Mouse (Mus musculus) embryo, embryonic 10.5 days (tissue): ENCODE measurements around the gene Slc8a1.

Experiments
- DNase-seq: peaks from one replicate; pipeline ENCODE4 v3.0.0-alpha.2; 2015; ENCODE audit warnings: low spot score

Gene Slc8a1

DNA sequence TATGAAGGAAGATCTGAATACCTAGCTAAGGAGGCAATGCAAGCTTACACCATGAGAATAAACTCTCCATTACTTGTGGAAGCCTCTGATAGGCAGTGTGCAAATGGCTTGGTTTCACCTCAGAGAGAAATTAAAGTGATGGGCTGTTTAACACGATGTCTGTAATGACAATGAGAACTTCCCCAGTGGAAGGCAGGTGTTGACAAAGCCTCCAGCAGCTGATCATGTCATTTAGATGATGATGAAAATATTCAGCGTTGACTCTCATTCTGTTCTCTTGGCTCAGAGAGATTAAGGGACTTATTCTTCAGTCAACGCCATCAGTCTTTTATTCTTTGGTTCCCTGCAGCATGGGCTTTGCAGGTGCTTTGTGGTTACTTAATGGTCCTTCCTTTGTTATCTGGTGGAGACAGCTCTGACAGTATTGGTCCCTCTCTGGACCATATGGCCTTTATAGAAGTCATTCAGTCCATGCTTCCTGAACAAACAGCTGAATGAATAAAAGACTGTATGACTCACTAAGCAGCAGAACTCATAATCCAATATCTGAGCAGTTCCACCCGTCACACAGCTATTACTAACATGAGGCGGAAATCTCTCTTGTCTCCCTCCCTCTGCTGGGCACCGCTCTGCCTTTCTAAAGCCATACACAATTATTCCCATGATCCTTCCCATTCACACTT is 184.0 kb downstream of the Slc8a1 start:
- no peak for DNase-seq

DNA sequence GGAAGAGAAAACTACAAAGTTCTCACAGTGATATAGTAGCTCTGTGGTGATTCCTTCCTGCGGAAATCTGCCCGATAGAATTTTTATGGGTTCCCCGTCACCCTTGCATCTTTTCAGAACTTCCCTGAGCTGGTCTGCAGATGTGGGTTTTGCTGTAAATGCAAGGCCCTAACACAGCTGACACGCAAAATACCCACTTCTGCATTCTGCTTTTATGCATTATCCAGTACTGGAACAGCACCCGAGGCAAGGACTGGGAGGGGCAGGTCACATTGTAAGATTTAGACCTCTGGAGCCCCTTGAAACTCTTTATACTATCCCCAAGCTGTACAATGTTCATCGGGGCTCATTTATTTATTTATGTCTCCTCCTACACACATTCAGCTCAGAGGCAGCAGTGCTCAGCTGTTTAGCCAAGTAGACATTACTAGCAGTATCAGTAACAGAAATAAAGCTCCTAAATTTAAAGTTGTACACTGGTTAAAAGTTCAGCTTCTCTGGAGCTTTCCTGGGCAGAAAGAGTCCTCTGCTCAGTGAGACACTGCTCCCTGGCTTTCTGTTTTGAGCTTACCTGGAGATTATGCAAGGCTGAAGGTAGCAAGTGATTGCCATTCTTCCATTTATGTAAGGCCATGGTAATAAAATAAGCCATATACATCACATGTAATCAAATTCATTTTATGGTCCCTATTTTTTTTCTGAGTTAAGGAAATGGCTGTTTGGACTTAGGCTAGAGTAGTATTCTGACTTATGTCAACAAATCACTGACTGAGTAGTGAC is 186.1 kb downstream of the Slc8a1 start:
- no peak for DNase-seq

DNA sequence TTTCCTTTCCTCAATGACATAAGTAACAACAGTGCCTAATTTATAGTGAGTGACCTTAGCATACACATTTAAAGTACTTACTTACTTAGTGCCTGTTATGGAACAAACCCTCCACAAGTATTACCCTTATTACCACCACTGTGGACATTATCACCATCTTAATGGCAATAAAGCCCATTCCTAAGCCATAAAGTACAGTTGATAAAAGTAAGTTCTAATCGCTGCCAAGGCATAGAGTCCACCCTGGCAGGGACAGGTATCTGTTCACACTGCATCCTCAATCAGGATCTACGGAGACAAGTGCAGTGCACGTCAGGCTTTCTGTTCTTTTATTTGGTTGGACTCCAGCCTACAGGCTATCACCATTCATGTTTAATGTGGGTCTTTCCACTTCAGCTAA is 187.3 kb downstream of the Slc8a1 start:
- no peak for DNase-seq

DNA sequence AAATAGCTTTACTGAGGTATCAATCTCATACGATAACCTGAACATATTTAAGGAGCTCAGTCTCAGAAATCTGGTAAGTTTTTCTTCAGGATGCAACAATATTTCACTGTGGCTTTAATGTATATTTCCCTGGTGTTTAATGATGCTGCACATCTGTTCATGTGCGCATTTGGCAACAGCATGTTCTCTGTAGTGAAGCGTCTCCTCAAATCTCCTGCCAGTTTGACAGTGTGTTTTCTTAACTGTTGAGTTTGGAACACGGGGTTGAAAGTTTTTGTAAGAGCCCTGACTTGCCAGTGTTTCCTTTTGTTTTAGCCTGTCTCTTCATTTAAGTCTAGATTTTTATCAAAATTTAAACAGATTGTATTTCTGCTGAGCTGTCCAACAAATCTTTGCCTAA is 190.2 kb downstream of the Slc8a1 start:
- no peak for DNase-seq

DNA sequence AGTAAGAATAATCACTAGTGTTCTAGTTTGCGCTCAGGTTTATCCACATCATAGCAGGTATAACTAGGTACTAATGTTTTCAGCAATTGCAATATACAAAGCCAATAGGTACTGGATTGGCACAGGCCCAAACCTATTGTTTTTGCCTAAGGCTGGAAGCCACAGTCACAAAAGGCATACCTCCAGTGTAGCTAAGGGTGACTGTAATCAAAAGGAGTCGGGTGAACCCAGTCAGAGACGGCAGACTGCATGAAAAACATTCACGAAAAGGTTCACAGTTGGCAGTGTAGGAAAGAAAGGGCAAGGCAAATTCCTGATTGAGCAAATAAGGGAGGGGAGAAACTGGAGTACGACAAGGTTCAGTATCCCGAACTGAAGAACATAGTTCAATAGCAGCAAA is 191.7 kb downstream of the Slc8a1 start:
- DNase-seq, result no peak

DNA sequence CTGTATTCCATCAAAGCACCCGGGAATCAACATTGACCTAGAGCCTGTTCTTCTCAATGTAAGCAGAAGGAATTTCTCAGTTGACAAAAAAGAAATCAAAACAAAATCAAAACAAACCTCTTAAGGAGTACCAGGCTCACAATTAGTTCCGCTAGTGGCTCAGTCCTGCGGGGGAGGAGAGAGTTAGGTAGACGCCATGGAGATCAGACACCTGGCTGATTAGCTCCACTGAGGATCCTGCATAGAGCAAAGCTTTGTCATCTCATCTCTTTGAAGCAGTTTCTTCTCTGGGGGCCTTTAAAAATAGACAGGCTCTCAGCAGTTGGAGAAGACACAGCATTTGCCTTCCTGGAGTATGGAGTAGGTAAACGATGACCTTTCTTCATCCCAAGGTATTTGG is 192.2 kb downstream of the Slc8a1 start:
- no peak for DNase-seq

DNA sequence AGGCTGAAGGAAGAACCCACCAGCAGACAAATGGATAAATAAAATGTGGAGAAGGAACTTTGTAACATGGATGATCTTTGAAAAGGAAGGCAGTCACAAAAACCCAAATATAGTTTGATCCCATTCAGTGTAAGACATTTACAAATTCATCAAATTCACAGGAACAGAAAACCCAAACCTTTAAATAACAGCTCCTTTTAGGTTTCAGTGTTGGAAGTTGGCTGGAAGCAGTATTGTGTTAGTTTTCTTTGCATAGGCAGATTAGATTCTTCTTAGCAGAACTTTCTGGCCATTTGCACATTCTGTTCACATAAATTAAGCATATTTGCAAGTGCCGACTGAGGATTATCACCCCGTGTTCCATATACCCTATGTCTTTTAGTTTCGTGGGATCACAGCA is 193.3 kb downstream of the Slc8a1 start:
- no peak for DNase-seq

DNA sequence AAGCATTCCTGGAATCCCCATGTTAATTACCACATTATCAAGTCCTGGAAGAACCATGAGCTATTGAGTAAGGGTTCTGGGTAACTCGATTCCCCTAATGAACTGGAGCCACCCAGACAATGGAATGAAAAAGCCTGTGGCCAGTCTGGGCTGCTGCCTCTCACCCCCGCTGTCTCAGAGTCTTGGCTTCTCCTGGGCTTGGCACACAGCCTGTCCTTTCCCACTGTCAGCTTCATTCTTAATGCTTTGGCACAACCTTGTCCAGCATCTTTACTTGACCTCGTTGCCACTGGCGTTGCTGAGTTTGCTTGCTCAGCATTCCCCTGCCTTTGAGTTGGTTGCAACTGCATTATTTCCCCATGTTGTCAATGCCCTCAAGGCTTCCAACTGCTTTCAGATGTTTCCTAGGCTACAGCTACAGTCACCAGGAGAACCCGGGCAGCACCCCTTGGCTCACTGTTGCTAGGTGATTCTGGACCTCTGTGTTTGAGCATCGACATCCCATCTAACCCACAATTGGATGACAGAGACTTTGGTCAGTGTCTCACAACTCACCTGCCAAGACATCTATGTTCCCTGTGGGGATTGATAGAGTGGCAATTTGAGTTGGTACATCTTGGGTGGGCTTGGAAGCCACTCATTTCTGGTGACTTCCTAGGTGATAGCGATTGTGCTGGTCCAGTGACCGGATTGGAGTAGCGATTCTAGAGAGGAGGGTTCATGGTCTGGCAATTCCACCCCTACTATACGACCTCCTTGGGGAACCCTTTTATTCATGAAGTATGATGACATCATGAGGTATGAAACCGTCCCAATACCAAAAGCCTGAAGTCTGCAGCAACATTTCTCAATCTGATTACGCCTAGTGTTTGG is 195.6 kb downstream of the Slc8a1 start:
- DNase-seq, result no peak

DNA sequence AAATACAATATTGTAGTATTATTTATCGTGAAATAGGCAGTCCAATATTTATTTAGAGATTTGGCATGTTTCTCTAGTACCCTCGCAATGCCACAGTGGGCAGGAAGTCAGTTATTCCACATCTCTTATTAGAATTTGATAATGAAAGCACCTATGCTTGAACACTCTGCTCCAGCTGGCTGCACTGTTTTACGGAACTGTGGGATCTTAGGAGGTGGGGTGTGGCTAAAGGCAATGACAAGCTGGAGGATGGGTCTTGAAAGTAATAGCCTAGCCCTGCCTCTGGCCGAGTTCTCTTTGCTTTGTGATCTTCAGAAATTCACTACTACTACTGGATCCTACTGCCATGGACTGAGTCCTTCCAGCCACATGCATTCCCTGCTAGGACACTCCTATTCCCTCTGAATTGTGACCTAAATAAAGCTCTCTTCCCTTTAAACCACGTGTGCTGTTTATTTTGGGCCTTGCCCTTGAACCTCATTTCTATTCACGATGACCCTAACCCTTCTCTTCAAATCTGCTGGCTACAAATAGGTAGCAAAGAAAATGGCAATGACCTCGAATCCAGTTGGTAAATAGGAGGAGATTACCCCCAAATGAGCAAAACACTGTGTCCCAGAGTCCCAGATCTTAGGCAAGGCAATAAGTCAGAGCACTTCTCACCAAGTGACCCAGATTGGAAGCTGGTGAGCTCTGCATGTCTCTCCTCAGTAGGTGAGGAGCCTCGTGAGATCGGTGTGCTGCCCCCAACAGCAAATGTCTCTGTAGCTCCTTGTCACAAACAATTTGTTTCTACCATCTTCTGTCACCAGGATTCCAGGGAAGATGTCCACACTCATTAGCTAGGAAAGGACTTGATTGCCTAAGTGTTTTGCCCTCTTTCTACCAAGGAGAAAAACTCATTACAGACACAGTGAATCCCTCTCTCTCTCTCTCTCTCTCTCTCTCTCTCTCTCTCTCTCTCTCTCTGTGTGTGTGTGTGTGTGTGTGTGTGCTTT is 199.7 kb downstream of the Slc8a1 start:
- DNase-seq, result no peak

DNA sequence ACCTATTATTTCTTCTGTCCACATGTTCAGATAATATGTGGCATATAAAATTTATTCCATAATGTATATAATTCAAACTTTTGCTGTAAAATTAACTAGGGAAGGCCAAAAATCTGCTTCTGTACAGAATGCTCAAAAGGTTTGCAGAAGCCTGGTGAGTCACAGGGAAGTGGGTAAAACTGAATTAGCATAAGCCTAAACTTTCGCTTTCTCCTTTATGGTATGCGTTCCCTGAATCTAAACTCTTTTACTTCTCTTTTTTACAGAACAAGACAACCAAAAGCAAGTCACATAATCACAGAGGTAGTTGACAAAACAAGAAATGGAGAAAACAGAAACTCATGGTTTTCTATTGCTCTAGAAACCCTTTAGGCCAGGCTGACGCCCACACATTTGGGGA is 202.1 kb downstream of the Slc8a1 start:
- DNase-seq, result no peak

DNA sequence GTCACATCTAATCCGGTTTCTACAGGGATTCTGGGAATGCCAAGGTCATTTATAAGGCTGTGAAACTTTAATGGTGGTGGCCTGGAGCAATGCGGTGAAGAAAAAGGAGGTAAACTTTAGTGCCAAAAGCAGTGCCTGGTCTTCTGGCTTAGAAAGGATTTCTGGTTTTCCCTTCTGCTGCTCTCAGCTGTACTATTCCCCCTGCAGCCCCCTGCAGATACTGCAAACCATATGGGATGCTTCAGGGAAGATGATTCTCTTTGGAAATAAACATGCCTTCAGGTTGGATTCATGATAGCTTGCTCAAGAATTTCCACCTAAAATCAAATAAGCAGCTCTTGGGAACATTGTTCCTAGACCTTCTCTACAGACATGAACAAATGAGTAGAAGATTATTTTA is 208.3 kb downstream of the Slc8a1 start:
- DNase-seq, result no peak

DNA sequence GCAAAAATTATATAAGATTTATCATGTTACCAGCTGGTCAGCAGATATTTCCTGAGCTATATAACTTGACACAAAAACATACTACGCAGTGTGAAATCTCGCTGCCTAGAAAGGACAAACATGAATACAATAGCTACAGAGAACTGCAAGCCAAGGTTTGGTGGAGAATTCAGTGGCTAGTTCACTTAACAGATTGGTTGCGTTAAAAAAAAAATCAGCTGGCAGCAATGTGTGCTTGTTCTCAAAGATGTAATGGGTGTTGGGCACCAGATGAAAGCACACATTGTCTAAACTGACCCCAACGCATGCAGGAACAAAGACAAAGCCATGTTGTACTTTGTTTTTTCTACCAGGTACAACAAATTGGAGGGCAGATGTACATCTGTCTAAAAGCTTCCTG is 209.2 kb downstream of the Slc8a1 start:
- no peak for DNase-seq

DNA sequence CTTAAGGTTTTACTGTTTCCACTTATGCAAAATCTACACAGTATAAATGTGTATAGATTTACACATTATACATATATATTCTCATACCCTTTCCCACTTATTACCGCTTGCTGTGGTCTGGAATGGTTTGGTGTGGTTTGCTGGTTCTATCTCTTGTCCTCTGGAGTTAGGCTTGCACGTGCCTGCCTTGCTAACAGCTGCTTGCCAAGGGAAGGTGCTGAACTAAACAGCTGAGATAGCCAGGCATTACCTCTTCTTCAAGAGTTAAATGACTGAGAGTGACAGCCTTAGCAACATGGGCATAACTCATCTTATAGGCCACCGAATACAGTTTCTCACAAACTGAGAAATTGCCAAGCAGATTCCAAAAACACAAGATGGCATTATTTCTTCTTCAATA is 211.7 kb downstream of the Slc8a1 start:
- DNase-seq, result no peak

DNA sequence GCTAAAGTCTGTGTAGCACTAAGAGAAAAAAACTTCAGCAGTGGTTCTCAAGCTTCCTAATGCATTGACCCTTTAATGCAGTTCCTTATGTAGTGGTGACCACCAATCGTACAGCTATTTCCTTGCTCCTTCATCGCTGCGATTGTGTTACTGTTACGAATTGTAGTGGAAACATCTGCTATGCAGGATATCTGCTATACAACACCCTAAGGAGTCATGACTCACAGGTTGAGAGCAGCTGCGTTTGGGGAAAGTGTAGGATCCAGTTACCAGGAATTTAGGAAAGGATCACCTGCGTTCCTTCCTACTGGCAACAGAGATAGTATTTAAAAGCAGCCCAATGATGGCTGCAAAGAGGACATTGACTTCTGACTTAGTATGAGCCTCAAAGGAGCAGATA is 213.4 kb downstream of the Slc8a1 start:
- peak; percentile 14 for DNase-seq

DNA sequence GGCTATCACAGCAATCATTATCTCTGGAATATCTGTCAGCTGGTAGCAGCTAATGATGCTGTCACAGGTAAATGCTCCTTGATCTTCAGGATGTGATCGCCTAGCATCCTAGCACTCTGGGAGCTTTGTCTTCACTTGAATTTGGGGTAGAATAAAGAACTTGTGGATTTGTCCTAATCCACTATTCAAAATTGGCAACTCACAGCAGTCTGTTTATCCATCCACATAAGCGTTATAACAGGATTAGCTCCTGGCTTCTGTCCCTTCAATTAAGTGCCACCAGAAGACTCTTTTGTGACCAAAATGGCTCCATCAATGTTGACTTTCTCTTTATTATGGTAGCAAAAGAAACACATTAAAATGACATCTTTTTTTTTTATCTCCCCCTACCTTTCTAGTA is 214.2 kb downstream of the Slc8a1 start:
- no peak for DNase-seq

DNA sequence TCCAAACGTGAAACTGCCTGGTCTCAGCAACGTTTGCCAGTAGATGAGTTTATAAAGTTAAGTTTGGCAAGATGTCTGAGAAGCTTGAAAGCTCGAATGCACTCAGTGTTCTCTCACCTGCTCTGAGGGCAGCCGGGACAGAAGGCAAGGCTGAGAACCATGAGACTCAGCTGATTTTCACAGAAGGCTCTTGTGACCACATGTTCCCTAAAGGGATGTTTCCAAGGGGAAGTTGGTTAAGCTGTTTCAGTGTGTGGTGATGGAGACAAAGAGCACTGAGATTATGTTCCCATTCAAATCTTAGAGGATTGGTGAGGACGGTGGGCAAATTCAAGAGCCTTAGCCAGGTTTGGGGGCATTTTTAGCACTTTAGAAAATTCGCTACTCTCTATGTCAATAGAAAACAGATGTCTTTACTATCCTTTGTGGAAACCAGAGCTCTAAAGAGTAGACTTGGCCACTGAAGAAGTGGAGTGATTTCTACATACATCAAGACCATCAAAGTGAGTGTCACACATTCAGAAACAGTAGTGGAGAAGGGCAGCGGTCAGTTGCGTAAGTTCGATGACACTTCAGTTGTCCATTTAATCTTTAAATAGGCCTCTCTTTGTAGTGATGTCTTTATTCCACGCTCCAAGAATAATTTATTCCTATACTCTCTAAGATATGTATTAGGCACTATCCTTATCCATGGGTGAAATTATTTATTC is 219.7 kb downstream of the Slc8a1 start:
- no peak for DNase-seq

DNA sequence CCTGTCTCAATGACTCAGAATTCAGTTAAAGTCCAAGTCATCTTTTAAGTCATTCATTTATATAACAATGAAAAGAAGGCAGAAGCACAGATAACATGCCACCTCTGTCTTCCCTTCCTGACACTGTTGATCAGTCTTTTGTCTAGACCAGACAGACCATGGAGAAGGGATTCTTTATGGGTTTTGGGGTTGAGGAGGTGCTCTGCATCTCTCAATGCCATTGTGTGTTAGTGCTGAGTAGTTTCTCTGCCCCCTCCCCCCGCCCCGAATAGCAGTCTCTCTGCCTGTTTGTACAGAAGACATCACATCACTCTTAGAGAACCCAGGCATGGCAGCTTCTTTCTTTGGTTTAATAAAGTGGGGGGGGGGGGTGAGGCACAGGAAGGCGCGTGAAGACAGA is 222.0 kb downstream of the Slc8a1 start:
- peak; percentile 43 for DNase-seq

DNA sequence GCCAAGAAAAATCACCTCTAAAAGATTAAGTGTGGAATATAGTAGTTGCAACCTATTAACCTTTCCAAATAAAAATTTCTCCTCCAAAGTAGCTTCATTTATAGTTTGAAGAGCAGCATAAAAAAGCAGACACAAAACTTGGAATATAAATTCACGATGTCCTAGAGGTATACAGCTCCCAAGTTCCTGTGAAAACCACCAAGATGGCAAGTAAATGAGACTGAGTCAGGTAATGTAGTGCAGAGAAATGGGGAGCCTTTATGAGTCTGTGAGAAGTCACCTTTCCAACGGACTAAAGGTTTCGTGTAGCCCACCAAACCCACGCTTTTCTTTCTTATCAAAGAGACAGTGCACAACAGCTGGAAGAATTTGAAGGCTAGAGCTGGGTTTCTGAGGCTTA is 224.2 kb downstream of the Slc8a1 start:
- no peak for DNase-seq

DNA sequence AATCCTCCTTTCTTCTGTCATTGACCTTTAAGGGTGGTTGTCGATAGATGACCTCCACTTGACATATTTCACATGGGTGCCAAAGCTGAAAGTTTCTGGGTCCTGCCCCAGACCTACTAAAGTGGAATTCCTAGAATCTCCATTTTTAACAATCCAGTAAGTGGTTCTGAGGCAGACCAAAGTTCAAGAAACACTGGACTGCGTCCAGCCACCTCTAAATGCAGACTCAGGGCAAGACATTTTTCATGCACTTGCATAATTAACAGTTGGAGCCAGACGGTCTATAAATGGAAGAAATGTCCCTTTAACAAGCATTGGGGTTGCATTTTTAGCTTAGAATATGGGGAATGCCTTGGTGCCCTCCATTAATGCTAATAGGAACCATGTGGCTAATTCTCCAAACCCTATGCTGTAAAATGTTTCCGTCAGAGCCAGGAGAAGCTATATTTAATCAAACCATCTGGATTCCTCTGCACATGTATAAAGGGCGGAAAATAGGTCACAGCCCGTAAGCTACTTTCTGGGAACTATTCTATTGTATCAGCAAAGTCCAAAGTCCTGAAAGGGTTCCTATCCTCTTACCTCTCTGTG is 224.7 kb downstream of the Slc8a1 start:
- DNase-seq, result peak; percentile 55

DNA sequence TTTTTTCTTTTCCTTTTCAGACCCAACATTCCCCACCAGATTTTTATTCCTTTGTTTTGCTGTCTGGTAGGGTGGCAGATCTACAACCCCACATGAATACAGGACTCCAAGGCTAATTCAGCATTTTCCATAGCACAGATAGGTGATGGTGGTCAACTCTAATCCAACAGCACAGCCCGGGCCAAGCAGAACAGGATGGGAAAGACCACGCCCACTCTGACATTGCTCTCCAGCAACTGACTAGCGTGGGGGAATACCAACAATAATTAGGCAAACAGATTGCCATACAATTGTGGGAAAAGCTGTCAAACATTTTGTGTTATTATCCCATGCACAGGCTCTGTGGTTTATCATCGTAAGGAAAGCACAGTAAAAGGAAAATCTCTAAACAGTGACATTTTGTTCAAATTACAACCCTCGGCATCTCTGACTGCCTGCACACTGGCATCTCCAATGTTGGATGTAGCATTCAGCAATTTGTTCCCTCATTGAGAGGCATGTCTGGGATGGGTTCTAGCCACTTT is 233.0 kb downstream of the Slc8a1 start:
- DNase-seq, result no peak
